8 mouse cellular contexts compared by ENCODE assay signal in genomic region chr12:85110011-85110697, GRCm38 (mm10). TPM values are rescaled to one million over a fixed set of nuclear protein-coding genes. Genes with fewer than 3 reads are reported as not detected.
DNase-seq lines count a peak whose midpoint lies in the region; ATAC-seq lines count a peak whose summit lies in the region.

No protein-coding gene starts in this region.

- peak overlapping the region; percentile 86 for H3K27ac ChIP-seq in hindbrain, embryonic 15.5 days (replicated peaks)
- peak overlapping the region; percentile 73 for H3K27ac ChIP-seq in macrophage

- no peaks in the 10 kb centered on the region for H3K27me3 ChIP-seq in hindbrain, embryonic 15.5 days

- no peaks in the 10 kb centered on the region for H3K9me3 ChIP-seq in hindbrain, embryonic 15.5 days

- ATAC-seq in hindbrain, embryonic 15.5 days (ENCODE audit: low FRiP score, low read depth): peak; percentile 28; the same call in 1 of the 2 replicates

- H3K4me1 ChIP-seq in hindbrain, embryonic 15.5 days (replicated peaks): peaks cover 29% of the 10 kb centered on the region

- peaks cover 42% of the 10 kb centered on the region for H3K79me2 ChIP-seq in macrophage (ENCODE audit: inconsistent target)

- H3K4me2 ChIP-seq in hindbrain, embryonic 15.5 days: peak overlapping the region; percentile 72

- peak; percentile 34 for DNase-seq in cerebellum, adult 9-10 months
- no peak for DNase-seq in cerebellum, postnatal 14 days
- DNase-seq in urinary bladder, postnatal 25 days (ENCODE audit: low spot score): peak; percentile 12
- DNase-seq in urinary bladder, postnatal 4 days (ENCODE audit: low spot score in 2 of 2): no peak
- no peak for DNase-seq in urinary bladder, adult 18-20 months (ENCODE audit: low spot score in 2 of 2)
- no peak for DNase-seq in right cerebral cortex, adult 18-20 months

- WGBS in hindbrain, embryonic 15.5 days: 17% methylated on average over 18 of the region's 18 CpGs
- WGBS in macrophage (ENCODE audit: missing documents): 12% methylated on average over 18 of the region's 18 CpGs

- peak overlapping the region; percentile 89 for H3K4me3 ChIP-seq in hindbrain, embryonic 15.5 days
- peak overlapping the region; percentile 64 for H3K4me3 ChIP-seq in macrophage (ENCODE audit: inconsistent target)

- peaks cover 3% of the 10 kb centered on the region; the same call in 1 of the 2 replicates for H3K36me3 ChIP-seq in hindbrain, embryonic 15.5 days
- peaks cover 7% of the 10 kb centered on the region; the same call in 1 of the 2 replicates for H3K36me3 ChIP-seq in macrophage (ENCODE audit: inconsistent target)

- H3K9ac ChIP-seq in hindbrain, embryonic 15.5 days: peak overlapping the region; percentile 93

RNA-seq across cellular contexts. Expression of gene Prox2, which starts 0.4 kb away (rescaled TPM):
- polyA plus RNA-seq in hindbrain, embryonic 15.5 days (2015; fragmentation: Nextera tagmentation; extraction: Ambion mirVana): 1.6 and 2.1 TPM in 2 replicates
- total RNA-seq in macrophage (2018; cell fraction: chromatin; rRNA removed): 10 to 100 TPM in 5 of 26 experiments, 1 to 10 TPM in 18, under 1 TPM in 1, not detected in 2; 0.91 to 14.1 (median 5.9) TPM
- total RNA-seq in macrophage (2018; cell fraction: cytosol; rRNA removed): 1 to 10 TPM in 20 of 26 experiments, under 1 TPM in 6; 0.33 to 2.6 (median 1.4) TPM
- total RNA-seq in macrophage (2018; cell fraction: nucleus; rRNA removed): 10 to 100 TPM in 2 of 26 experiments, 1 to 10 TPM in 22, under 1 TPM in 2; 0.91 to 10.8 (median 3.5) TPM
- 0.88 to 1.8 TPM (median 1.3 TPM) in 3 replicates for polyA plus RNA-seq in macrophage (2018)

RNA-seq across cellular contexts. Expression of gene Dlst, which starts 0.5 kb away (rescaled TPM):
- 113 and 115 TPM in 2 replicates for polyA plus RNA-seq in hindbrain, embryonic 15.5 days (2015; fragmentation: Nextera tagmentation; extraction: Ambion mirVana)
- total RNA-seq in macrophage (2018; cell fraction: chromatin; rRNA removed): 100 to 1,000 TPM; 208 to 486 (median 340) TPM
- 10 to 100 TPM; 67.0 to 92.6 (median 78.4) TPM for total RNA-seq in macrophage (2018; cell fraction: cytosol; rRNA removed)
- total RNA-seq in macrophage (2018; cell fraction: nucleus; rRNA removed): 100 to 1,000 TPM; 151 to 319 (median 208) TPM
- 71.4 to 90.3 TPM (median 80.1 TPM) in 3 replicates for polyA plus RNA-seq in macrophage (2018)

RNA-seq across cellular contexts. Expression of gene Rps6kl1, which starts 40.9 kb away (rescaled TPM):
- 32.9 and 35.7 TPM in 2 replicates for polyA plus RNA-seq in hindbrain, embryonic 15.5 days (2015; fragmentation: Nextera tagmentation; extraction: Ambion mirVana)
- total RNA-seq in macrophage (2018; cell fraction: chromatin; rRNA removed): not detected
- under 1 TPM in 1 of 26 experiments, not detected in 25; 0.06 TPM for total RNA-seq in macrophage (2018; cell fraction: cytosol; rRNA removed)
- not detected for total RNA-seq in macrophage (2018; cell fraction: nucleus; rRNA removed)
- polyA plus RNA-seq in macrophage (2018): not detected in 3 replicates

Comparison
In these comparisons a context has a peak if more than half of its experiments do, and no peak if none do; other contexts are left out.
1. DNase-seq: peak in cerebellum, adult 9-10 months (single experiment) and urinary bladder, postnatal 25 days (single experiment); none in cerebellum, postnatal 14 days (0 of 2), urinary bladder, postnatal 4 days (0 of 2), urinary bladder, adult 18-20 months (0 of 2) and right cerebral cortex, adult 18-20 months (single experiment).
2. RNA of gene Rps6kl1, which starts 40.9 kb away (polyA plus RNA-seq): 32.9 to 35.7 TPM in hindbrain, embryonic 15.5 days; not detected in macrophage; every median in the first group is over 10 times any median in the second.